Mouse (Mus musculus): ENCODE measurements around the gene Car1. TPM values are rescaled to one million over a fixed set of nuclear protein-coding genes. Genes with fewer than 3 reads are reported as not detected.
"Not testable (repeated sequence)": the region's sequence is repeated elsewhere in the genome, so short reads cannot be mapped to it uniquely, and the experiment has no call there.

Gene Car1
- polyA plus RNA-seq, 1 experiment from 2014 or later = not detected

- DNase-seq = no peak
- Histone ChIP-seq H3K4me1 (ENCODE audit: control insufficient read depth, insufficient read depth, low read length) (no peaks in the 10 kb centered on the region), H3K4me3 (replicated peaks; ENCODE audit: low read depth, low read length) (no peak overlapping the region)
Measured at GRCm38 (mm10) chr3:14828896-14829295, 20.7 kb upstream of the Car1 start.

GRCm38 (mm10) chr3:14819844-14820504 is 11.8 kb upstream of the Car1 start:
- ATAC-seq (ENCODE audit: low FRiP score, low TSS enrichment) (no peak), DNase-seq (no peak)
- Histone ChIP-seq H3K36me3 (ENCODE audit: control insufficient read depth, insufficient read depth, low read length) (no peaks in the 10 kb centered on the region), H3K27me3 (ENCODE audit: control insufficient read depth, insufficient read depth, low read length) (no peaks in the 10 kb centered on the region), H3K27ac (replicated peaks; ENCODE audit: low read depth, low read length) (no peak overlapping the region), H3K9me3 (ENCODE audit: control insufficient read depth, low read length) (no peaks in the 10 kb centered on the region), H3K4me1 (ENCODE audit: control insufficient read depth, insufficient read depth, low read length) (no peaks in the 10 kb centered on the region), H3K9ac (replicated peaks; ENCODE audit: low read length) (no peak overlapping the region), H3K4me3 (replicated peaks; ENCODE audit: low read depth, low read length) (no peak overlapping the region), H3K4me2 (ENCODE audit: low read length) (no peak overlapping the region)
- 77% methylated on average over 1 of the region's 1 CpGs for WGBS

More at GRCm38 (mm10) chr3:14828896-14829295, 20.7 kb upstream of the Car1 start:
- H3K27me3 ChIP-seq (ENCODE audit: control insufficient read depth, insufficient read depth, low read length) = no peaks in the 10 kb centered on the region
- H3K9me3 ChIP-seq (ENCODE audit: control insufficient read depth, low read length) = no peaks in the 10 kb centered on the region
- H3K27ac ChIP-seq (replicated peaks; ENCODE audit: low read depth, low read length) = no peak overlapping the region
- H3K9ac ChIP-seq (replicated peaks; ENCODE audit: low read length) = no peak overlapping the region
- H3K36me3 ChIP-seq (ENCODE audit: control insufficient read depth, insufficient read depth, low read length) = no peaks in the 10 kb centered on the region
- no peak for ATAC-seq (ENCODE audit: low FRiP score, low TSS enrichment)
- H3K4me2 ChIP-seq (ENCODE audit: low read length) = no peak overlapping the region

- H3K4me3 ChIP-seq (replicated peaks; ENCODE audit: low read depth, low read length); H3K4me1 ChIP-seq (ENCODE audit: control insufficient read depth, insufficient read depth, low read length); H3K9ac ChIP-seq (replicated peaks; ENCODE audit: low read length); DNase-seq; H3K9me3 ChIP-seq (ENCODE audit: control insufficient read depth, low read length); ATAC-seq (ENCODE audit: low FRiP score, low TSS enrichment); H3K27ac ChIP-seq (replicated peaks; ENCODE audit: low read depth, low read length); H3K27me3 ChIP-seq (ENCODE audit: control insufficient read depth, insufficient read depth, low read length); H3K4me2 ChIP-seq (ENCODE audit: low read length); H3K36me3 ChIP-seq (ENCODE audit: control insufficient read depth, insufficient read depth, low read length): not testable (repeated sequence)
- 88% methylated on average over 1 of the region's 1 CpGs for WGBS
Measured at GRCm38 (mm10) chr3:14815396-14815795, 7.2 kb upstream of the Car1 start.

GRCm38 (mm10) chr3:14806702-14807101 is 1.5 kb downstream of the Car1 start:
- no peak for ATAC-seq (ENCODE audit: low FRiP score, low TSS enrichment)

GRCm38 (mm10) chr3:14805962-14806361 is 2.2 kb downstream of the Car1 start:
- H3K9ac ChIP-seq (replicated peaks; ENCODE audit: low read length) = no peak overlapping the region
- ATAC-seq (ENCODE audit: low FRiP score, low TSS enrichment) = no peak
- H3K4me2 ChIP-seq (ENCODE audit: low read length) = no peak overlapping the region
- H3K4me1 ChIP-seq (ENCODE audit: control insufficient read depth, insufficient read depth, low read length) = no peaks in the 10 kb centered on the region
- 92% methylated on average over 3 of the region's 3 CpGs for WGBS
- no peaks in the 10 kb centered on the region for H3K27me3 ChIP-seq (ENCODE audit: control insufficient read depth, insufficient read depth, low read length)
- H3K4me3 ChIP-seq (replicated peaks; ENCODE audit: low read depth, low read length) = no peak overlapping the region
- no peak for DNase-seq
- no peak overlapping the region for H3K27ac ChIP-seq (replicated peaks; ENCODE audit: low read depth, low read length)
- H3K36me3 ChIP-seq (ENCODE audit: control insufficient read depth, insufficient read depth, low read length) = no peaks in the 10 kb centered on the region
- H3K9me3 ChIP-seq (ENCODE audit: control insufficient read depth, low read length) = no peaks in the 10 kb centered on the region

More at GRCm38 (mm10) chr3:14806702-14807101, 1.5 kb downstream of the Car1 start:
- Histone ChIP-seq H3K4me3 (replicated peaks; ENCODE audit: low read depth, low read length) (no peak overlapping the region), H3K27ac (replicated peaks; ENCODE audit: low read depth, low read length) (no peak overlapping the region), H3K4me1 (ENCODE audit: control insufficient read depth, insufficient read depth, low read length) (no peaks in the 10 kb centered on the region), H3K36me3 (ENCODE audit: control insufficient read depth, insufficient read depth, low read length) (no peaks in the 10 kb centered on the region), H3K27me3 (ENCODE audit: control insufficient read depth, insufficient read depth, low read length) (no peaks in the 10 kb centered on the region), H3K9ac (replicated peaks; ENCODE audit: low read length) (no peak overlapping the region), H3K9me3 (ENCODE audit: control insufficient read depth, low read length) (no peaks in the 10 kb centered on the region), H3K4me2 (ENCODE audit: low read length) (no peak overlapping the region)
- no peak for DNase-seq

- Histone ChIP-seq H3K4me3 (replicated peaks; ENCODE audit: low read depth, low read length) (no peak overlapping the region), H3K36me3 (ENCODE audit: control insufficient read depth, insufficient read depth, low read length) (no peaks in the 10 kb centered on the region), H3K9me3 (ENCODE audit: control insufficient read depth, low read length) (no peaks in the 10 kb centered on the region), H3K27me3 (ENCODE audit: control insufficient read depth, insufficient read depth, low read length) (no peaks in the 10 kb centered on the region), H3K27ac (replicated peaks; ENCODE audit: low read depth, low read length) (no peak overlapping the region), H3K4me1 (ENCODE audit: control insufficient read depth, insufficient read depth, low read length) (no peaks in the 10 kb centered on the region), H3K4me2 (ENCODE audit: low read length) (no peak overlapping the region), H3K9ac (replicated peaks; ENCODE audit: low read length) (no peak overlapping the region)
- no peak for ATAC-seq (ENCODE audit: low FRiP score, low TSS enrichment)
- 92% methylated on average over 6 of the region's 6 CpGs for WGBS
- DNase-seq = no peak
Measured at GRCm38 (mm10) chr3:14804906-14805305, 3.3 kb downstream of the Car1 start.

- no peaks in the 10 kb centered on the region for H3K9me3 ChIP-seq (ENCODE audit: control insufficient read depth, low read length)
- no peak overlapping the region for H3K9ac ChIP-seq (replicated peaks; ENCODE audit: low read length)
- H3K4me1 ChIP-seq (ENCODE audit: control insufficient read depth, insufficient read depth, low read length) = no peaks in the 10 kb centered on the region
- ATAC-seq (ENCODE audit: low FRiP score, low TSS enrichment) = no peak
- H3K27me3 ChIP-seq (ENCODE audit: control insufficient read depth, insufficient read depth, low read length) = no peaks in the 10 kb centered on the region
- WGBS = 92% methylated on average over 3 of the region's 3 CpGs
- no peaks in the 10 kb centered on the region for H3K36me3 ChIP-seq (ENCODE audit: control insufficient read depth, insufficient read depth, low read length)
- no peak overlapping the region for H3K4me2 ChIP-seq (ENCODE audit: low read length)
- no peak overlapping the region for H3K4me3 ChIP-seq (replicated peaks; ENCODE audit: low read depth, low read length)
- DNase-seq = no peak
- no peak overlapping the region for H3K27ac ChIP-seq (replicated peaks; ENCODE audit: low read depth, low read length)
Measured at GRCm38 (mm10) chr3:14797069-14797468, 11.1 kb downstream of the Car1 start.

GRCm38 (mm10) chr3:14795292-14796020 is 12.7 kb downstream of the Car1 start:
- no peak overlapping the region for H3K9ac ChIP-seq (replicated peaks; ENCODE audit: low read length)
- no peak overlapping the region for H3K4me3 ChIP-seq (replicated peaks; ENCODE audit: low read depth, low read length)
- no peaks in the 10 kb centered on the region for H3K36me3 ChIP-seq (ENCODE audit: control insufficient read depth, insufficient read depth, low read length)
- H3K9me3 ChIP-seq (ENCODE audit: control insufficient read depth, low read length) = no peaks in the 10 kb centered on the region
- WGBS = 85% methylated on average over 4 of the region's 4 CpGs
- no peak overlapping the region for H3K4me2 ChIP-seq (ENCODE audit: low read length)
- no peak for ATAC-seq (ENCODE audit: low FRiP score, low TSS enrichment)
- no peak for DNase-seq
- no peaks in the 10 kb centered on the region for H3K4me1 ChIP-seq (ENCODE audit: control insufficient read depth, insufficient read depth, low read length)
- no peaks in the 10 kb centered on the region for H3K27me3 ChIP-seq (ENCODE audit: control insufficient read depth, insufficient read depth, low read length)
- H3K27ac ChIP-seq (replicated peaks; ENCODE audit: low read depth, low read length) = no peak overlapping the region

- Histone ChIP-seq H3K4me1 (ENCODE audit: control insufficient read depth, insufficient read depth, low read length) (no peaks in the 10 kb centered on the region), H3K9ac (replicated peaks; ENCODE audit: low read length) (no peak overlapping the region), H3K36me3 (ENCODE audit: control insufficient read depth, insufficient read depth, low read length) (no peaks in the 10 kb centered on the region)
Measured at GRCm38 (mm10) chr3:14792032-14792431, 16.1 kb downstream of the Car1 start.

More at GRCm38 (mm10) chr3:14792032-14792431, 16.1 kb downstream of the Car1 start:
- no peaks in the 10 kb centered on the region for H3K27me3 ChIP-seq (ENCODE audit: control insufficient read depth, insufficient read depth, low read length)
- no peak overlapping the region for H3K4me3 ChIP-seq (replicated peaks; ENCODE audit: low read depth, low read length)
- ATAC-seq (ENCODE audit: low FRiP score, low TSS enrichment) = no peak
- no peak overlapping the region for H3K4me2 ChIP-seq (ENCODE audit: low read length)
- no peak overlapping the region for H3K27ac ChIP-seq (replicated peaks; ENCODE audit: low read depth, low read length)
- DNase-seq = no peak
- no peaks in the 10 kb centered on the region for H3K9me3 ChIP-seq (ENCODE audit: control insufficient read depth, low read length)

Measured in midbrain, embryonic 14.5 days (tissue).